Mouse (Mus musculus) adrenal gland, adult 8-10 months (tissue): ENCODE measurements around the gene Rras2. TPM values are rescaled to one million over a fixed set of nuclear protein-coding genes. Genes with fewer than 3 reads are reported as not detected.

Experiments
- DNase-seq: peaks from one replicate; pipeline ENCODE4 v3.0.0; 2022
- total RNA-seq, 4 experiments: library from RNA; stranded (reverse); gene quantifications; 2 replicates each; pipeline ENCODE4 v1.2.4; 2022

The Rras2 gene
- total RNA-seq, 4 experiments from 2014 or later = 18.2 to 35.7 (median 28.5) TPM

- DNase-seq = no peak
Measured at GRCm38 (mm10) chr7:114071395-114071794, 46.2 kb downstream of the Rras2 start.

- DNase-seq = peak; percentile 59
Measured at GRCm38 (mm10) chr7:114070458-114070840, 47.1 kb downstream of the Rras2 start.

GRCm38 (mm10) chr7:114069726-114070457, 47.7 kb downstream of the Rras2 start:
- no peak for DNase-seq

- DNase-seq = no peak
Measured at GRCm38 (mm10) chr7:114068956-114069533, 48.5 kb downstream of the Rras2 start.

- peak; percentile 79 for DNase-seq
Measured at GRCm38 (mm10) chr7:114066529-114067178, 50.9 kb downstream of the Rras2 start.

- no peak for DNase-seq
Measured at GRCm38 (mm10) chr7:114065407-114066185, 52.0 kb downstream of the Rras2 start.

- DNase-seq = no peak
Measured at GRCm38 (mm10) chr7:114063966-114064365, 53.6 kb downstream of the Rras2 start.

GRCm38 (mm10) chr7:114063534-114063933, 54.0 kb downstream of the Rras2 start:
- DNase-seq = no peak

GRCm38 (mm10) chr7:114062451-114062850, 55.1 kb downstream of the Rras2 start:
- peak; percentile 26 for DNase-seq

- no peak for DNase-seq
Measured at GRCm38 (mm10) chr7:114060445-114060844, 57.1 kb downstream of the Rras2 start.

GRCm38 (mm10) chr7:114058927-114059441, 58.6 kb downstream of the Rras2 start:
- no peak for DNase-seq

GRCm38 (mm10) chr7:114058166-114058565, 59.4 kb downstream of the Rras2 start:
- DNase-seq = no peak

GRCm38 (mm10) chr7:114053720-114054119, 63.9 kb downstream of the Rras2 start:
- DNase-seq = no peak

- DNase-seq = no peak
Measured at GRCm38 (mm10) chr7:114045814-114046213, 71.8 kb downstream of the Rras2 start.

GRCm38 (mm10) chr7:114043929-114044549, 73.5 kb downstream of the Rras2 start:
- no peak for DNase-seq

- DNase-seq = no peak
Measured at GRCm38 (mm10) chr7:114042973-114043928, 74.3 kb downstream of the Rras2 start.

- DNase-seq = no peak
Measured at GRCm38 (mm10) chr7:114041349-114041748, 76.2 kb downstream of the Rras2 start.

GRCm38 (mm10) chr7:114037237-114037636, 80.3 kb downstream of the Rras2 start:
- no peak for DNase-seq

- peak; percentile 87 for DNase-seq
Measured at GRCm38 (mm10) chr7:114029596-114029995, 88.0 kb downstream of the Rras2 start.

GRCm38 (mm10) chr7:114028828-114029227, 88.8 kb downstream of the Rras2 start:
- DNase-seq = no peak

- DNase-seq = no peak
Measured at GRCm38 (mm10) chr7:114027406-114027805, 90.2 kb downstream of the Rras2 start.
